Mouse (Mus musculus) CH12.LX (cell line): ENCODE data around the gene Slc4a5. TPM values are rescaled to one million over a fixed set of nuclear protein-coding genes. Genes with fewer than 3 reads are reported as not detected.

Experiments used
- DNase-seq: peaks from one replicate; pipeline ENCODE4 v3.0.0-alpha.2; 2013; ENCODE audit errors: extremely low read depth
- H3K27ac ChIP-seq: 2 replicates; pipeline ENCODE4 v1.5.1; 2012; ENCODE audit warnings: low read depth, mild to moderate bottlenecking, control low read depth, moderate library complexity; ENCODE audit not compliant: insufficient read depth
- H3K27me3 ChIP-seq: replicated peaks from 2 replicates; pipeline ENCODE3; 2012; ENCODE audit warnings: inconsistent platforms
- H3K36me3 ChIP-seq, 2 experiments: replicated peaks in 1 of 2; 2 replicates each; pipeline versions ENCODE3 to v1.6.1; 2012; ENCODE audit warnings: inconsistent platforms in 1 of 2, low read length in 1 of 2, mild to moderate bottlenecking in 1 of 2, mixed read lengths in 1 of 2, moderate library complexity in 1 of 2; ENCODE audit not compliant: control insufficient read depth in 1 of 2, insufficient read depth in 1 of 2
- H3K4me1 ChIP-seq, 2 experiments: 2 replicates each; pipeline ENCODE4 v1.6.1; 2012; ENCODE audit warnings: inconsistent platforms in 1 of 2, moderate library complexity in 1 of 2; ENCODE audit not compliant: insufficient read depth in 2 of 2, control insufficient read depth in 1 of 2
- H3K4me2 ChIP-seq: 2 replicates; pipeline ENCODE4 v1.6.1; 2012; ENCODE audit warnings: low read depth, mild to moderate bottlenecking, control low read depth; ENCODE audit not compliant: poor library complexity, insufficient read depth, severe bottlenecking
- H3K4me3 ChIP-seq, 3 experiments: fragments of 150-350 bp in 1 of 3; sonication (generic) in 1 of 3; replicated peaks in 1 of 3; 2 replicates each; pipeline versions ENCODE3 to v1.5.1; 2011 to 2012; ENCODE audit warnings: low read depth in 2 of 3, low read length in 2 of 3, mild to moderate bottlenecking in 2 of 3, moderate library complexity in 2 of 3, control low read depth in 1 of 3, improper control_type of control experiment in 1 of 3, inconsistent platforms in 1 of 3, mixed read lengths in 1 of 3; ENCODE audit not compliant: poor library complexity in 1 of 3
- H3K79me2 ChIP-seq: replicated peaks from 2 replicates; pipeline ENCODE4 v1.6.1; 2012; ENCODE audit warnings: mild to moderate bottlenecking, moderate library complexity; ENCODE audit not compliant: control insufficient read depth, poor library complexity, insufficient read depth, severe bottlenecking; ENCODE audit errors: extremely low read depth
- H3K9ac ChIP-seq: 2 replicates; pipeline ENCODE4 v1.6.1; 2012; ENCODE audit warnings: low read depth, mild to moderate bottlenecking, control low read depth, moderate library complexity; ENCODE audit not compliant: insufficient read depth
- H3K9me3 ChIP-seq: replicated peaks from 2 replicates; pipeline ENCODE3; 2012; ENCODE audit warnings: low read length, inconsistent platforms, mixed read lengths
- CHD1 ChIP-seq: IDR thresholded peaks from 2 replicates; pipeline ENCODE4 v1.6.1; 2012; ENCODE audit warnings: low read depth, low read length, improper control_type of control experiment, inconsistent platforms
- CHD2 ChIP-seq: IDR thresholded peaks from 2 replicates; pipeline ENCODE4 v1.6.1; 2011; ENCODE audit warnings: low read length, improper control_type of control experiment
- E2F4 ChIP-seq: IDR thresholded peaks from 2 replicates; pipeline ENCODE4 v1.6.1; 2011; ENCODE audit warnings: low read depth, low read length, improper control_type of control experiment; ENCODE audit not compliant: insufficient replicate concordance
- ELF1 ChIP-seq: IDR thresholded peaks from 2 replicates; pipeline ENCODE4 v1.6.1; 2014; ENCODE audit warnings: low read depth, mild to moderate bottlenecking, inconsistent platforms, low read length, improper control_type of control experiment
- HCFC1 ChIP-seq: IDR thresholded peaks from 2 replicates; pipeline ENCODE4 v1.6.1; 2012; ENCODE audit warnings: low read depth, mild to moderate bottlenecking, inconsistent platforms, low read length, improper control_type of control experiment
- IRF4 ChIP-seq: IDR thresholded peaks from 2 replicates; pipeline ENCODE4 v1.6.1; 2014; ENCODE audit warnings: low read depth, mild to moderate bottlenecking, inconsistent platforms, low read length, improper control_type of control experiment
- JUN ChIP-seq: IDR thresholded peaks from 2 replicates; pipeline ENCODE4 v1.6.1; 2011; ENCODE audit warnings: low read depth, mild to moderate bottlenecking, low read length, improper control_type of control experiment, moderate library complexity; ENCODE audit not compliant: insufficient read depth
- MAX ChIP-seq: IDR thresholded peaks from 2 replicates; pipeline ENCODE4 v1.6.1; 2011; ENCODE audit warnings: low read length, improper control_type of control experiment
- NELFE ChIP-seq: IDR thresholded peaks from 2 replicates; pipeline ENCODE4 v1.6.1; 2011; ENCODE audit warnings: low read depth, low read length, improper control_type of control experiment
- PAX5 ChIP-seq: IDR thresholded peaks from 2 replicates; pipeline ENCODE4 v1.6.1; 2012; ENCODE audit warnings: low read length, inconsistent platforms, mixed read lengths
- SIN3A ChIP-seq: IDR thresholded peaks from 2 replicates; pipeline ENCODE4 v1.6.1; 2012; ENCODE audit warnings: low read length, improper control_type of control experiment, inconsistent platforms
- SMC3 ChIP-seq: IDR thresholded peaks from 2 replicates; pipeline ENCODE4 v1.6.1; 2011; ENCODE audit warnings: low read depth, low read length, improper control_type of control experiment
- TCF12 ChIP-seq: IDR thresholded peaks from 2 replicates; pipeline ENCODE4 v1.6.1; 2014; ENCODE audit warnings: low read depth, mild to moderate bottlenecking, inconsistent platforms, low read length, improper control_type of control experiment
- UBTF ChIP-seq: IDR thresholded peaks from 2 replicates; pipeline ENCODE4 v1.6.1; 2012; ENCODE audit warnings: low read depth, mild to moderate bottlenecking, inconsistent platforms, low read length, improper control_type of control experiment, moderate library complexity
- USF2 ChIP-seq: conservative IDR thresholded peaks from 2 replicates; pipeline ENCODE4 v1.6.1; 2011; ENCODE audit warnings: low read depth, low read length, improper control_type of control experiment
- ZNF384 ChIP-seq: IDR thresholded peaks from 2 replicates; pipeline ENCODE4 v1.6.1; 2012; ENCODE audit warnings: low read depth, low read length, improper control_type of control experiment, inconsistent platforms
- dilution Hi-C: fragments of 300-500 bp; cut with MboI; formaldehyde crosslinking; loops from 2 replicates; pipeline ENCODE4 v1.14.3; 2020; ENCODE audit warnings: low sequenced_read_pairs; ENCODE audit not compliant: extremely low pct_unique_long_range_greater_than_20kb, extremely low pct_ligation_motif_present
- in situ Hi-C: fragments of 300-500 bp; cut with MboI; formaldehyde crosslinking; loops from 3 replicates; pipeline ENCODE4 v1.14.3; 2019; ENCODE audit warnings: low sequenced_read_pairs, low pct_ligation_motif_present, low pct_unique_long_range_greater_than_20kb, mixed read lengths
- polyA plus RNA-seq: library from polyadenylated mRNA; unstranded; fragments of >175 nt; gene quantifications from 2 replicates; pipeline ENCODE4 v1.2.1, GENCODE M21; 2012; ENCODE audit warnings: low read depth; ENCODE audit not compliant: insufficient read length
- total RNA-seq, 2 experiments: library from RNA; depleted of rRNA; stranded (reverse); fragments of 300-350 nt in 1 of 2; fragments of >200 nt in 1 of 2; gene quantifications; 2 replicates each; pipeline ENCODE4 v1.2.3; 2012 to 2014

Slc4a5 gene
- total and polyA plus RNA-seq, 3 experiments: 0.13 to 0.21 TPM; not detected in 1

GRCm38 (mm10) chr6:83326394-83326736 lies 106.7 kb downstream of the Slc4a5 start:
- in situ Hi-C loops: no loop called here
- Histone ChIP-seq H3K9ac (peak overlapping the region; percentile 96), H3K9me3 (no peaks in the 10 kb centered on the region), H3K79me2 (peaks cover 64% of the 10 kb centered on the region), H3K36me3 (peaks cover 26 to 35% of the 10 kb centered on the region in 2 experiments), H3K27me3 (no peaks in the 10 kb centered on the region), H3K4me1 (peaks cover 13 to 42% of the 10 kb centered on the region in 2 experiments), H3K4me2 (peak overlapping the region; percentile 43; the same call in 1 of the 2 replicates), H3K4me3 (peak overlapping the region; percentile 85 to 94 (median 93)), H3K27ac (no peak overlapping the region)
- no peak for DNase-seq
- dilution Hi-C loops: no loop called here
- TF ChIP-seq IRF4: no peak
- no peak for TF ChIP-seq MAX
- TF ChIP-seq HCFC1: no peak
- no peak for TF ChIP-seq PAX5

GRCm38 (mm10) chr6:83326761-83327160 lies 107.1 kb downstream of the Slc4a5 start:
- H3K79me2 ChIP-seq: peaks cover 64% of the 10 kb centered on the region
- H3K9me3 ChIP-seq: no peaks in the 10 kb centered on the region
- DNase-seq: no peak
- no peak for TF ChIP-seq CHD2
- no peak for TF ChIP-seq NELFE
- no peak for TF ChIP-seq SIN3A
- TF ChIP-seq ZNF384: no peak
- TF ChIP-seq UBTF: no peak
- no peak for TF ChIP-seq SMC3
- no peak for TF ChIP-seq E2F4
- no peak for TF ChIP-seq HCFC1
- TF ChIP-seq JUN: no peak
- TF ChIP-seq PAX5: no peak
- no peak for TF ChIP-seq ELF1
- no peak for TF ChIP-seq CHD1
- no peak for TF ChIP-seq TCF12
- no peak for TF ChIP-seq USF2
- TF ChIP-seq IRF4: no peak
- peaks cover 28 to 38% of the 10 kb centered on the region in 2 experiments for H3K36me3 ChIP-seq
- dilution Hi-C loops: no loop called here
- H3K27ac ChIP-seq: no peak overlapping the region
- peak overlapping the region; percentile 99 for H3K4me2 ChIP-seq
- in situ Hi-C loops: no loop called here
- peak overlapping the region; percentile 85 to 94 (median 93) for H3K4me3 ChIP-seq
- H3K9ac ChIP-seq: peak overlapping the region; percentile 96; the same call in 1 of the 2 replicates
- peaks cover 13 to 38% of the 10 kb centered on the region in 2 experiments for H3K4me1 ChIP-seq
- no peaks in the 10 kb centered on the region for H3K27me3 ChIP-seq
